Mouse (Mus musculus): Measurements from ENCODE around the gene Wdr46. TPM values are rescaled to one million over a fixed set of nuclear protein-coding genes. Genes with fewer than 3 reads are reported as not detected.
"Not testable (repeated sequence)": the region's sequence is repeated elsewhere in the genome, so short reads cannot be mapped to it uniquely, and the experiment has no call there.

Gene Wdr46
- polyA plus RNA-seq, 1 experiment from 2014 or later, result 37.2 TPM

GRCm38 (mm10) chr17:33950131-33950625, 9.7 kb downstream of the Wdr46 start:
- ATAC-seq (ENCODE audit: insufficient read depth) (no peak), DNase-seq (no peak)
- Histone ChIP-seq H3K9ac (peak overlapping the region; percentile 53; the same call in 1 of the 2 replicates), H3K9me3 (ENCODE audit: low read depth, low read length) (no peaks in the 10 kb centered on the region), H3K4me2 (peak overlapping the region; percentile 100), H3K27ac (ENCODE audit: low read depth) (0 out of 2 replicates have a peak overlapping the region, but pooled peaks have one; percentile 85), H3K4me3 (ENCODE audit: low read depth, low read length) (peak overlapping the region; percentile 40), H3K27me3 (ENCODE audit: insufficient read depth, low read length) (no peaks in the 10 kb centered on the region), H3K4me1 (ENCODE audit: insufficient read depth) (peaks cover 24% of the 10 kb centered on the region; the same call in 1 of the 2 replicates), H3K36me3 (ENCODE audit: insufficient read depth) (peaks cover 67% of the 10 kb centered on the region)
- TF ChIP-seq CTCF (IDR thresholded peaks at IDR 0.05; ENCODE audit: low read depth), result no peak
- WGBS, result 72% methylated on average over 10 of the region's 10 CpGs

DNA sequence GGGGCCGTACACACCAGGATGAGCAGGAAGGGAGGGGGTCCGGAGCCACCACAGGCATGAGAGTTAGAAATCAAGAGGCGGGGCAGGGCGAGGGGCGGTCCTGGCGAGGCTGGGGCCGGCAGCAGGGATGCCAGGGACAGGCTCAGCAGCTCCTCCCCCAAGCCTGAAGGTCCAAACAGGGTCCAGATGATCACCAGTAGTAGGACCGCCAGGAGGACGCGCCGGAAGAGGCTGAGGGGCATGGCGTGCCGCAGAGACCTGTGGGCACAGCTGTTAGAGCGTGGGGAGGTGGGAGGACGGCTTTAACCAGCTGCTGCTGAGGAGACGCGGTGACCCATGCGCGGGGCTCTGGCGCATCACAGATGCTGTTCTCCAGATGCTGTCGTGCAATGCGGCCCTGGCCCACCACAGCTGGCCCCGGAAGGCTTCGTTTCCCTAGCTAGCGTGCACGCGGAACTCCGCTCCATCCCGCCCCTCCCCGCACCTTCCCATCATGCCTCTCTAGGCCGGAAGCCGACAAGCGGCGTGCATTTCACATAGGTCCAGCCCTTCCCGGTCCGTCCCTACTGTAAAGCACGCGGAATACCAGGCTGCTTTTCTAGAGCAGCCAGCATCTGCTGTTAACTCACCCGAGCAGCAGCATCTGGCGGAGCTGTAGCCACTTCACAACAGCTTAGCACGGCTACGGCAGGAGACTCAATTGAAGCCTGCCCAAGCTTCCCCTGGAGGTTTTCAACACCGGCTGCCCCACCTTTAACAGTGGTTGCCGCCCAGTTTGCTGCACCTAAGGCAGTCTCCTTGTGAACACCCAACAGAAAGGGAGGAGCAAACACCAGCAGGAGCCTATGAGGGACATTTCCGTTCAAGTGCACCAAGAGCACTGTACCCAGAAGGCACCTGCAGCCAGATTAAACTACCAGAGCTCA, 10.8 kb downstream of the Wdr46 start, which contains the start of gene B3galt4:
Gene B3galt4, minus strand, starts transcription at position 468 of the 926 bp plus-strand sequence.
- Histone ChIP-seq H3K36me3 (ENCODE audit: insufficient read depth) (peaks cover 66% of the 10 kb centered on the region), H3K4me1 (ENCODE audit: insufficient read depth) (peaks cover 24% of the 10 kb centered on the region; the same call in 1 of the 2 replicates), H3K9me3 (ENCODE audit: low read depth, low read length) (no peaks in the 10 kb centered on the region), H3K9ac (peak within 1 kb of the TSS; percentile 99), H3K4me2 (peak within 1 kb of the TSS; percentile 100), H3K27ac (ENCODE audit: low read depth) (peak within 1 kb of the TSS; percentile 85), H3K4me3 (ENCODE audit: low read depth, low read length) (peak within 1 kb of the TSS; percentile 40), H3K27me3 (ENCODE audit: insufficient read depth, low read length) (no peaks in the 10 kb centered on the region)
- DNase-seq, result peak; percentile 92
- peak; percentile 21; the same call in 1 of the 2 replicates for TF ChIP-seq CTCF (IDR thresholded peaks at IDR 0.05; ENCODE audit: low read depth)
- ATAC-seq (ENCODE audit: insufficient read depth), result peak; percentile 83
- under 1% methylated on average over 45 of the region's 45 CpGs for WGBS

- H3K27ac ChIP-seq (ENCODE audit: low read depth), result 0 out of 2 replicates have a peak overlapping the region, but pooled peaks have one; percentile 85
- DNase-seq; ATAC-seq (ENCODE audit: insufficient read depth); H3K27me3 ChIP-seq (ENCODE audit: insufficient read depth, low read length); H3K9me3 ChIP-seq (ENCODE audit: low read depth, low read length): not testable (repeated sequence)
- H3K36me3 ChIP-seq (ENCODE audit: insufficient read depth), result peaks cover 61% of the 10 kb centered on the region
- 70% methylated on average over 13 of the region's 13 CpGs for WGBS
- H3K9ac ChIP-seq, result peak overlapping the region; percentile 99; the same call in 1 of the 2 replicates
- peaks cover 26% of the 10 kb centered on the region; the same call in 1 of the 2 replicates for H3K4me1 ChIP-seq (ENCODE audit: insufficient read depth)
- H3K4me3 ChIP-seq (ENCODE audit: low read depth, low read length), result peak overlapping the region; percentile 40
- peak overlapping the region; percentile 100 for H3K4me2 ChIP-seq
Observed at GRCm38 (mm10) chr17:33952015-33952414, 11.6 kb downstream of the Wdr46 start.

DNA sequence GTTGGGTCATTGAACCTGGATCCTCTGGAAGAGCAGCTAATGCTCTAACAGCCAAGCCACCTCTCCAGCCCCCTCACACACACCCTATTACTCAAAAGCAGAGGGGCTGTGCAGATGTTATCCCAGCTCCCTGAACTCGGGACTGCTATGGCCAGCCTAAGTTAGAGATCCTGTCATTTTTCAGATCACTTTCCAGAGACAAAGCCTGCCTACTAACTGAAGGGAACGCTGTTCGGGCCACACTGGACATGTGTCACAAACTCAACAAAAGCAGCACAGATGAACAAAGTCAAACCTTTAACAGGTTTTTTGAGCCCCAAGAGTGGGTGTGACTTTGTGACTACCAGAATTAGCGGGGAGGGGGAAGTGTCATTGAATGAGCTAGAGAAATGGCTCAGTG, 12.4 kb downstream of the Wdr46 start:
- peaks cover 59% of the 10 kb centered on the region for H3K36me3 ChIP-seq (ENCODE audit: insufficient read depth)
- TF ChIP-seq CTCF (IDR thresholded peaks at IDR 0.05; ENCODE audit: low read depth), result no peak

DNA sequence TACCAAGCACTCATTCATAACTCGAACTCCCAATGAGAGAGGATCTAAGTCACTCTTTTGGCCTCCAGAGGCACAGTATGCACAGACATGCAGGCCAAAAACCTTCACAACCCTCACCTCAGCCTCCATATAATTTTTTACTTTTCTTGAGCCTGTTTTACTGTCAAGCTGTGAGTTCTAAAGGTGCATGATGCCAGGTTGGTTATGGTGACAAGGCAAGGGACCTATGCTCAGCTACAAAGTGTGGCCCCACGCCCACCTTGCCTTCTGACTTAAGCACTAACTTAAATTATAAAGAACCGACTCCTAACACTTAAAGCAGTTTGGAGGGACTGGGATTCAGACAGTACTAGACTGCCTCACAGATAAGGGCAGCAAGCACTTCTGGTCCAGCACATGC, 12.8 kb downstream of the Wdr46 start:
- Histone ChIP-seq H3K9me3 (ENCODE audit: low read depth, low read length) (no peaks in the 10 kb centered on the region), H3K27ac (ENCODE audit: low read depth) (no peak overlapping the region; the same call in 1 of the 2 replicates), H3K4me1 (ENCODE audit: insufficient read depth) (peaks cover 26% of the 10 kb centered on the region; the same call in 1 of the 2 replicates), H3K36me3 (ENCODE audit: insufficient read depth) (peaks cover 57% of the 10 kb centered on the region), H3K9ac (peak overlapping the region; percentile 99), H3K4me3 (ENCODE audit: low read depth, low read length) (peak overlapping the region; percentile 99), H3K27me3 (ENCODE audit: insufficient read depth, low read length) (no peaks in the 10 kb centered on the region), H3K4me2 (peak overlapping the region; percentile 100)
- ATAC-seq (ENCODE audit: insufficient read depth), result no peak
- no peak for DNase-seq
- no peak for TF ChIP-seq CTCF (IDR thresholded peaks at IDR 0.05; ENCODE audit: low read depth)
- WGBS, result 80% methylated on average over 3 of the region's 3 CpGs

More for the DNA sequence above, 12.4 kb downstream of the Wdr46 start:
- peak overlapping the region; percentile 100 for H3K4me2 ChIP-seq
- H3K27me3 ChIP-seq (ENCODE audit: insufficient read depth, low read length), result no peaks in the 10 kb centered on the region
- 65% methylated on average over 4 of the region's 4 CpGs for WGBS
- H3K9ac ChIP-seq, result peak overlapping the region; percentile 99
- H3K4me1 ChIP-seq (ENCODE audit: insufficient read depth), result peaks cover 26% of the 10 kb centered on the region; the same call in 1 of the 2 replicates
- ATAC-seq (ENCODE audit: insufficient read depth) (no peak), DNase-seq (no peak)
- H3K27ac ChIP-seq (ENCODE audit: low read depth), result no peak overlapping the region; the same call in 1 of the 2 replicates
- peak overlapping the region; percentile 99; the same call in 1 of the 2 replicates for H3K4me3 ChIP-seq (ENCODE audit: low read depth, low read length)
- H3K9me3 ChIP-seq (ENCODE audit: low read depth, low read length), result no peaks in the 10 kb centered on the region

GRCm38 (mm10) chr17:33953961-33954565, 13.6 kb downstream of the Wdr46 start:
- TF ChIP-seq CTCF (IDR thresholded peaks at IDR 0.05; ENCODE audit: low read depth), result no peak
- Histone ChIP-seq H3K9me3 (ENCODE audit: low read depth, low read length) (no peaks in the 10 kb centered on the region), H3K4me1 (ENCODE audit: insufficient read depth) (peaks cover 26% of the 10 kb centered on the region; the same call in 1 of the 2 replicates), H3K36me3 (ENCODE audit: insufficient read depth) (peaks cover 56% of the 10 kb centered on the region), H3K27me3 (ENCODE audit: insufficient read depth, low read length) (no peaks in the 10 kb centered on the region), H3K4me2 (peak overlapping the region; percentile 100), H3K4me3 (ENCODE audit: low read depth, low read length) (peak overlapping the region; percentile 99), H3K9ac (peak overlapping the region; percentile 99), H3K27ac (ENCODE audit: low read depth) (peak overlapping the region; percentile 48; the same call in 1 of the 2 replicates)
- ATAC-seq (ENCODE audit: insufficient read depth) (no peak), DNase-seq (no peak)
- WGBS, result 35% methylated on average over 5 of the region's 5 CpGs
